Mouse (Mus musculus): ENCODE measurements around the gene Endod1. TPM values are rescaled to one million over a fixed set of nuclear protein-coding genes. Genes with fewer than 3 reads are reported as not detected.

Endod1 gene
- total RNA-seq, 1 experiment = 7.6 TPM

DNA sequence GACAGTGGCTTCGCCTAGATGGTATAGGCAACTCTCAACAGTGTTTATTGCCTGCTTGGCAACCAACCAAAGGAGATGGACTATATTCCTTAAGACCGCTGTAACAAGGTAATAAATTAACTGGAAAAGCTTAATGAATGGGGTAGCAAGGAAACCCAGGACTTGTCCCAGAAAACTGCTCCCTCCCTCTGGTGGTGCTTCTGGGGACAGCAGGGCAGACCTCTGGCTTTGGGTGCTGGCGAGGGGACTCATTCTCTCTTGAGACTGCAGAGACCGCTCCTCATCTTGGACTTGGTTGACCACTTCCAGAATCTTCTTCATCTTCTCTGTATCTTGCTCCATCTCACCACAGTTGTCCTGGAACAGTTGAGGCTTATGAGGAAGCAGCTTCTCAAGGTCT is 24.3 kb downstream of the Endod1 start:
- in situ Hi-C loops (cut with MboI; ENCODE audit: low sequenced_read_pairs in 2 of 2, unreplicated experiment in 2 of 2) = no loop called here
- H3K9ac ChIP-seq (ENCODE audit: insufficient read depth, low read depth, low read length, poor library complexity, severe bottlenecking) = no peak overlapping the region
- TF ChIP-seq MAFK (IDR thresholded peaks at IDR 0.05; ENCODE audit: insufficient read depth, low read depth, low read length) = no peak
- no peak for TF ChIP-seq HCFC1 (IDR thresholded peaks at IDR 0.05; ENCODE audit: borderline replicate concordance, insufficient read depth, low read length)
- TF ChIP-seq ZC3H11A (IDR thresholded peaks at IDR 0.05; ENCODE audit: borderline replicate concordance, low read depth, low read length) = no peak
- TF ChIP-seq CHD2 (IDR thresholded peaks at IDR 0.05; ENCODE audit: low read depth, low read length) = no peak
- TF ChIP-seq ZNF384 (IDR thresholded peaks at IDR 0.05; ENCODE audit: low read depth, low read length) = no peak
- no peaks in the 10 kb centered on the region for H3K9me3 ChIP-seq (ENCODE audit: control insufficient read depth, insufficient read depth, low read depth, low read length)
- H3K4me1 ChIP-seq (ENCODE audit: control insufficient read depth in 2 of 2, insufficient read depth in 2 of 2, low read length in 2 of 2, poor library complexity in 1 of 2) = peaks cover 0 to 6% of the 10 kb centered on the region in 2 experiments; a peak in 1 of 4 replicates
- H3K4me3 ChIP-seq (ENCODE audit: insufficient read depth in 1 of 2, low read depth in 1 of 2, low read length in 2 of 2, poor library complexity in 1 of 2, severe bottlenecking in 1 of 2) = no peak overlapping the region
- no peak overlapping the region for H3K27ac ChIP-seq (ENCODE audit: insufficient read depth, low read depth, low read length, poor library complexity, severe bottlenecking)
- no peak for DNase-seq (ENCODE audit: low read depth, low spot score)
- no peaks in the 10 kb centered on the region for H3K36me3 ChIP-seq (ENCODE audit: control insufficient read depth, insufficient read depth, low read length, poor library complexity, severe bottlenecking)

DNA sequence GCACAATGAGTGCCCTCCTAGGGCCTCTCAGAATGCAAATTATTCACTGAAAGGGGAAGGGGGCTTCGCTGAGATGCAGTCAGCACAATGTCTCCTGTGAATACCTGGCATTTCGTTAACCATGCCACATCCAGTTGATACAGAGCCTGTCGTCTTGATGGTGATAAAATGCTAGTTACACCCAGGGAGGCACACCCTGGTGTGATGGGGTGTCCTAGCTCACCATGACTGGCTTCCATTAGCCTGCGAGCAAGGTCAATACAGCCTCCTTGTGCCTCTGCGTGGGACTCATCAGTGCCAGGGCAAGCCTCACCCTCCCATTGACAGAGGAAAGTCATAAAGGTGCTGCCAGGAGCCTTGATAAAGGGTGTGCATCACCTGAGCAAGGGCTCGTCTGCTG is 26.5 kb downstream of the Endod1 start:
- Histone ChIP-seq H3K4me3 (ENCODE audit: insufficient read depth in 1 of 2, low read depth in 1 of 2, low read length in 2 of 2, poor library complexity in 1 of 2, severe bottlenecking in 1 of 2) (no peak overlapping the region), H3K9ac (ENCODE audit: insufficient read depth, low read depth, low read length, poor library complexity, severe bottlenecking) (no peak overlapping the region), H3K4me1 (ENCODE audit: control insufficient read depth in 2 of 2, insufficient read depth in 2 of 2, low read length in 2 of 2, poor library complexity in 1 of 2) (peaks cover 0 to 6% of the 10 kb centered on the region in 2 experiments; a peak in 1 of 4 replicates), H3K9me3 (ENCODE audit: control insufficient read depth, insufficient read depth, low read depth, low read length) (no peaks in the 10 kb centered on the region), H3K36me3 (ENCODE audit: control insufficient read depth, insufficient read depth, low read length, poor library complexity, severe bottlenecking) (no peaks in the 10 kb centered on the region), H3K27ac (ENCODE audit: insufficient read depth, low read depth, low read length, poor library complexity, severe bottlenecking) (no peak overlapping the region)
- in situ Hi-C loops (cut with MboI; ENCODE audit: low sequenced_read_pairs in 2 of 2, unreplicated experiment in 2 of 2) = no loop called here
- no peak for DNase-seq (ENCODE audit: low read depth, low spot score)
- TF ChIP-seq HCFC1 (IDR thresholded peaks at IDR 0.05; ENCODE audit: borderline replicate concordance, insufficient read depth, low read length) (no peak), CHD2 (IDR thresholded peaks at IDR 0.05; ENCODE audit: low read depth, low read length) (no peak), MAFK (IDR thresholded peaks at IDR 0.05; ENCODE audit: insufficient read depth, low read depth, low read length) (no peak), ZNF384 (IDR thresholded peaks at IDR 0.05; ENCODE audit: low read depth, low read length) (no peak), ZC3H11A (IDR thresholded peaks at IDR 0.05; ENCODE audit: borderline replicate concordance, low read depth, low read length) (no peak)

DNA sequence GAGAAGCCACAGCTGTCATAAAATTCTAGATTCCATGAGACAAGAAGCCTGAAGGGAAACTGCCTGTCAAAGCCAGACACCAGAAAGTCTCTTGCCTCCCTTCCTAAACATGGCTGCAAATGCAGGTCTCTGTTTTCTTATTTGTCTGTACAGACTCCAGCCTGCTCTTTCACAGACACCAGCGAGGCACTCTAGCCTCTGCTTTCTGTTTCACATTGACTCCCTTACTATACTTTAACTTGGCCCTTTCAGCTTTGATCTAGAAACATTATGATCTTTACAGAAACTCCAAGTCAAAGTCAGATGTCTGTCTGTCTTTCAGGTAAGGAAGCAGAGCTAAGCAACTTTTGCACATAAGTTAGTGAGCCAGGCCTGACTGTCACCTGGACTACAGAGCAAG is 29.0 kb downstream of the Endod1 start:
- no peak for DNase-seq (ENCODE audit: low read depth, low spot score)
- H3K27ac ChIP-seq (ENCODE audit: insufficient read depth, low read depth, low read length, poor library complexity, severe bottlenecking) = no peak overlapping the region
- H3K4me3 ChIP-seq (ENCODE audit: insufficient read depth in 1 of 2, low read depth in 1 of 2, low read length in 2 of 2, poor library complexity in 1 of 2, severe bottlenecking in 1 of 2) = no peak overlapping the region
- peaks cover 0 to 6% of the 10 kb centered on the region in 2 experiments; a peak in 1 of 4 replicates for H3K4me1 ChIP-seq (ENCODE audit: control insufficient read depth in 2 of 2, insufficient read depth in 2 of 2, low read length in 2 of 2, poor library complexity in 1 of 2)
- in situ Hi-C loops (cut with MboI; ENCODE audit: low sequenced_read_pairs in 2 of 2, unreplicated experiment in 2 of 2) = no loop called here
- H3K9me3 ChIP-seq (ENCODE audit: control insufficient read depth, insufficient read depth, low read depth, low read length) = no peaks in the 10 kb centered on the region
- no peaks in the 10 kb centered on the region for H3K36me3 ChIP-seq (ENCODE audit: control insufficient read depth, insufficient read depth, low read length, poor library complexity, severe bottlenecking)
- no peak overlapping the region for H3K9ac ChIP-seq (ENCODE audit: insufficient read depth, low read depth, low read length, poor library complexity, severe bottlenecking)
- TF ChIP-seq CHD2 (IDR thresholded peaks at IDR 0.05; ENCODE audit: low read depth, low read length) = no peak
- no peak for TF ChIP-seq HCFC1 (IDR thresholded peaks at IDR 0.05; ENCODE audit: borderline replicate concordance, insufficient read depth, low read length)
- TF ChIP-seq MAFK (IDR thresholded peaks at IDR 0.05; ENCODE audit: insufficient read depth, low read depth, low read length) = no peak

DNA sequence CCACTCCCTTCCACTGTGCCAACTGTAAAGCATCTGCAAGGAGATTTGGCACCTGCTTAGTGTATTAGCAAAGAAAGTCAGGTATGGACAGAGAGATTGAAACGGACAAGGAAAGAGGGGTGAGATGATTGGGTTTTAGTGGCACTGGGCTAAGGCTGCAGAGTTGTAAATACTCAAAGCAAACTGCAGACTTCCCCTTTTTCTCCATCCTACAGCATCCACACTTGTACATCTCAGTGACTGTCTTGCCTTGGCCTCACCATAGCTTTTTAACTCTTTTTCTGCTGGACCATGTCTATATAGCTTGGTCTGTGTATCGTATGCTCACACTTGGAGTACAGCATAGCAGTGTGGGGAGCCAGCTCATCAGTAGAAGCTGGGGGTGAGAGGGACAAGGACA is 30.5 kb downstream of the Endod1 start:
- DNase-seq (ENCODE audit: low read depth, low spot score) = no peak
- Histone ChIP-seq H3K4me1 (ENCODE audit: control insufficient read depth in 2 of 2, insufficient read depth in 2 of 2, low read length in 2 of 2, poor library complexity in 1 of 2) (peaks cover 0 to 6% of the 10 kb centered on the region in 2 experiments; a peak in 1 of 4 replicates), H3K9me3 (ENCODE audit: control insufficient read depth, insufficient read depth, low read depth, low read length) (no peaks in the 10 kb centered on the region), H3K4me3 (ENCODE audit: insufficient read depth in 1 of 2, low read depth in 1 of 2, low read length in 2 of 2, poor library complexity in 1 of 2, severe bottlenecking in 1 of 2) (no peak overlapping the region), H3K9ac (ENCODE audit: insufficient read depth, low read depth, low read length, poor library complexity, severe bottlenecking) (no peak overlapping the region), H3K27ac (ENCODE audit: insufficient read depth, low read depth, low read length, poor library complexity, severe bottlenecking) (no peak overlapping the region), H3K36me3 (ENCODE audit: control insufficient read depth, insufficient read depth, low read length, poor library complexity, severe bottlenecking) (no peaks in the 10 kb centered on the region)
- in situ Hi-C loops (cut with MboI; ENCODE audit: low sequenced_read_pairs in 2 of 2, unreplicated experiment in 2 of 2) = no loop called here
- TF ChIP-seq MAFK (IDR thresholded peaks at IDR 0.05; ENCODE audit: insufficient read depth, low read depth, low read length) = no peak

DNA sequence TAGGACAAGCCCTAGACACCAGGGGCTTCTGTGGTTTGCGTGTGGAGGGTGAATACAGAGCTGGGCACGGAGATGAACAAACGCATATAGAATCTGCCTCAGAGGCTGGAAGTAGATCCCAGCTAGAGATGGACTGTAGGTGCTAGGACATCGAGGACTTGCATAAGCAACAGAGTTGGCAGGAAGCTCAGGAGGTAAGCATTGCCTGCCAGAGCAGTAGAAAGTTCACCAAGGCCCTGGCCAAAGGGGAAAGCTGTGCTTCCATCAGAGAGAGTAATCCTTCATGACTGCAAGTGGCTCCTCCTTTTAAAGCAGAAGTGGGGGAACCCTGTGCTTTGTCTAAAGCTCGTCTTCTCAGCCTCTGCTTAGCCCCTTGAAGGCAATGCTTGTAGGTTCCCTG is 31.9 kb downstream of the Endod1 start:
- no peak overlapping the region for H3K9ac ChIP-seq (ENCODE audit: insufficient read depth, low read depth, low read length, poor library complexity, severe bottlenecking)
- no peak for DNase-seq (ENCODE audit: low read depth, low spot score)
- H3K27ac ChIP-seq (ENCODE audit: insufficient read depth, low read depth, low read length, poor library complexity, severe bottlenecking) = no peak overlapping the region
- no peak overlapping the region for H3K4me3 ChIP-seq (ENCODE audit: insufficient read depth in 1 of 2, low read depth in 1 of 2, low read length in 2 of 2, poor library complexity in 1 of 2, severe bottlenecking in 1 of 2)
- in situ Hi-C loops (cut with MboI; ENCODE audit: low sequenced_read_pairs in 2 of 2, unreplicated experiment in 2 of 2) = loop anchor here (10.0 kb wide), 1 partner anchor 465 kb away; no protein-coding TSS in a partner anchor
- no peaks in the 10 kb centered on the region for H3K4me1 ChIP-seq (ENCODE audit: control insufficient read depth in 2 of 2, insufficient read depth in 2 of 2, low read length in 2 of 2, poor library complexity in 1 of 2)
- TF ChIP-seq ZNF384 (IDR thresholded peaks at IDR 0.05; ENCODE audit: low read depth, low read length) (no peak), HCFC1 (IDR thresholded peaks at IDR 0.05; ENCODE audit: borderline replicate concordance, insufficient read depth, low read length) (no peak), ZC3H11A (IDR thresholded peaks at IDR 0.05; ENCODE audit: borderline replicate concordance, low read depth, low read length) (no peak), MAFK (IDR thresholded peaks at IDR 0.05; ENCODE audit: insufficient read depth, low read depth, low read length) (no peak), CHD2 (IDR thresholded peaks at IDR 0.05; ENCODE audit: low read depth, low read length) (no peak)
- H3K36me3 ChIP-seq (ENCODE audit: control insufficient read depth, insufficient read depth, low read length, poor library complexity, severe bottlenecking) = no peaks in the 10 kb centered on the region
- H3K9me3 ChIP-seq (ENCODE audit: control insufficient read depth, insufficient read depth, low read depth, low read length) = no peaks in the 10 kb centered on the region
